Mouse (Mus musculus): ENCODE results near the gene Gm11213. TPM values are rescaled to one million over a fixed set of nuclear protein-coding genes. Genes with fewer than 3 reads are reported as not detected.

Gm11213 gene
- polyA plus RNA-seq (2015; fragmentation: Nextera tagmentation; extraction: Ambion mirVana): not detected in 2 replicates

GRCm38 (mm10) chr4:63604945-63605344, at the start of gene Gm11213:
Gene Gm11213, minus strand, starts transcription at chr4:63605261.

GRCm38 (mm10) chr4:63622378-63622835, 17.3 kb upstream of the Gm11213 start, which contains the start of gene Tex48:
Gene Tex48, minus strand, starts transcription at chr4:63622428.

GRCm38 (mm10) chr4:63558407-63559081, 46.5 kb downstream of the Gm11213 start, which contains the start of gene Tmem268:
Gene Tmem268, plus strand, starts transcription at chr4:63558781.

Other genes starting within 250 kb of the Gm11213 start
- not detected in 2 replicates for gene Orm3, start 249.1 kb downstream of the Gm11213 start, polyA plus RNA-seq (2015; fragmentation: Nextera tagmentation; extraction: Ambion mirVana)
- not detected in 2 replicates for gene Orm2, start 242.8 kb downstream of the Gm11213 start, polyA plus RNA-seq (2015; fragmentation: Nextera tagmentation; extraction: Ambion mirVana)
- 2.3 and 3.2 TPM in 2 replicates for gene Akna, start 201.9 kb downstream of the Gm11213 start, polyA plus RNA-seq (2015; fragmentation: Nextera tagmentation; extraction: Ambion mirVana)
- gene Whrn, start 109.3 kb downstream of the Gm11213 start, polyA plus RNA-seq (2015; fragmentation: Nextera tagmentation; extraction: Ambion mirVana): 1.4 and 2.4 TPM in 2 replicates
- 198 and 218 TPM in 2 replicates for gene Atp6v1g1, start 60.5 kb downstream of the Gm11213 start, polyA plus RNA-seq (2015; fragmentation: Nextera tagmentation; extraction: Ambion mirVana)
- 8.3 and 8.8 TPM in 2 replicates for gene Tmem268, start 46.5 kb downstream of the Gm11213 start, polyA plus RNA-seq (2015; fragmentation: Nextera tagmentation; extraction: Ambion mirVana)
- gene Tex48, start 17.2 kb upstream of the Gm11213 start, polyA plus RNA-seq (2015; fragmentation: Nextera tagmentation; extraction: Ambion mirVana): not detected in 2 replicates
- gene Gm11214, start 58.1 kb upstream of the Gm11213 start, polyA plus RNA-seq (2015; fragmentation: Nextera tagmentation; extraction: Ambion mirVana): not detected in 2 replicates
- 0.13 TPM in 1 of 2 replicates, not detected in the other for gene Tnfsf15, start 139.9 kb upstream of the Gm11213 start, polyA plus RNA-seq (2015; fragmentation: Nextera tagmentation; extraction: Ambion mirVana)